Mouse (Mus musculus) CH12.LX (cell line): ENCODE results near the gene Ndrg2. TPM values are rescaled to one million over a fixed set of nuclear protein-coding genes. Genes with fewer than 3 reads are reported as not detected.
"Not testable (repeated sequence)": the region's sequence is repeated elsewhere in the genome, so short reads cannot be mapped to it uniquely, and the experiment has no call there.

Experiments used
- DNase-seq: peaks from one replicate; pipeline ENCODE4 v3.0.0-alpha.2; 2013; ENCODE audit errors: extremely low read depth
- H3K27ac ChIP-seq: 2 replicates; pipeline ENCODE4 v1.5.1; 2012; ENCODE audit warnings: low read depth, mild to moderate bottlenecking, control low read depth, moderate library complexity; ENCODE audit not compliant: insufficient read depth
- H3K27me3 ChIP-seq: replicated peaks from 2 replicates; pipeline ENCODE3; 2012; ENCODE audit warnings: inconsistent platforms
- H3K36me3 ChIP-seq, 2 experiments: replicated peaks in 1 of 2; 2 replicates each; pipeline versions ENCODE3 to v1.6.1; 2012; ENCODE audit warnings: inconsistent platforms in 1 of 2, low read length in 1 of 2, mild to moderate bottlenecking in 1 of 2, mixed read lengths in 1 of 2, moderate library complexity in 1 of 2; ENCODE audit not compliant: control insufficient read depth in 1 of 2, insufficient read depth in 1 of 2
- H3K4me1 ChIP-seq, 2 experiments: 2 replicates each; pipeline ENCODE4 v1.6.1; 2012; ENCODE audit warnings: inconsistent platforms in 1 of 2, moderate library complexity in 1 of 2; ENCODE audit not compliant: insufficient read depth in 2 of 2, control insufficient read depth in 1 of 2
- H3K4me2 ChIP-seq: 2 replicates; pipeline ENCODE4 v1.6.1; 2012; ENCODE audit warnings: low read depth, mild to moderate bottlenecking, control low read depth; ENCODE audit not compliant: poor library complexity, insufficient read depth, severe bottlenecking
- H3K4me3 ChIP-seq, 3 experiments: fragments of 150-350 bp in 1 of 3; sonication (generic) in 1 of 3; replicated peaks in 1 of 3; 2 replicates each; pipeline versions ENCODE3 to v1.5.1; 2011 to 2012; ENCODE audit warnings: low read depth in 2 of 3, low read length in 2 of 3, mild to moderate bottlenecking in 2 of 3, moderate library complexity in 2 of 3, control low read depth in 1 of 3, improper control_type of control experiment in 1 of 3, inconsistent platforms in 1 of 3, mixed read lengths in 1 of 3; ENCODE audit not compliant: poor library complexity in 1 of 3
- H3K79me2 ChIP-seq: replicated peaks from 2 replicates; pipeline ENCODE4 v1.6.1; 2012; ENCODE audit warnings: mild to moderate bottlenecking, moderate library complexity; ENCODE audit not compliant: control insufficient read depth, poor library complexity, insufficient read depth, severe bottlenecking; ENCODE audit errors: extremely low read depth
- H3K9ac ChIP-seq: 2 replicates; pipeline ENCODE4 v1.6.1; 2012; ENCODE audit warnings: low read depth, mild to moderate bottlenecking, control low read depth, moderate library complexity; ENCODE audit not compliant: insufficient read depth
- H3K9me3 ChIP-seq: replicated peaks from 2 replicates; pipeline ENCODE3; 2012; ENCODE audit warnings: low read length, inconsistent platforms, mixed read lengths
- CTCF ChIP-seq, 2 experiments: IDR thresholded peaks in 1 of 2; conservative IDR thresholded peaks in 1 of 2; 2 replicates each; pipeline ENCODE4 v1.5.1; 2011 to 2012; ENCODE audit warnings: low read depth in 2 of 2, low read length in 2 of 2, improper control_type of control experiment in 1 of 2, inconsistent platforms in 1 of 2, mild to moderate bottlenecking in 1 of 2, moderate library complexity in 1 of 2
- JUND ChIP-seq: conservative IDR thresholded peaks from 2 replicates; pipeline ENCODE4 v1.6.1; 2011; ENCODE audit warnings: low read depth, low read length, improper control_type of control experiment
- NRF1 ChIP-seq: IDR thresholded peaks from 2 replicates; pipeline ENCODE4 v1.6.1; 2014; ENCODE audit warnings: low read depth, mild to moderate bottlenecking, inconsistent platforms, low read length, improper control_type of control experiment, moderate library complexity
- RAD21 ChIP-seq: IDR thresholded peaks from 2 replicates; pipeline ENCODE4 v1.6.1; 2011; ENCODE audit warnings: low read depth, mild to moderate bottlenecking, low read length, improper control_type of control experiment, moderate library complexity
- SMC3 ChIP-seq: IDR thresholded peaks from 2 replicates; pipeline ENCODE4 v1.6.1; 2011; ENCODE audit warnings: low read depth, low read length, improper control_type of control experiment
- ZKSCAN1 ChIP-seq: IDR thresholded peaks from 2 replicates; pipeline ENCODE4 v1.6.1; 2012; ENCODE audit warnings: low read depth, inconsistent platforms, low read length, improper control_type of control experiment, borderline replicate concordance
- ZMIZ1 ChIP-seq: IDR thresholded peaks from 2 replicates; pipeline ENCODE4 v1.6.1; 2012; ENCODE audit warnings: low read depth, mild to moderate bottlenecking, inconsistent platforms, low read length, improper control_type of control experiment
- dilution Hi-C: fragments of 300-500 bp; cut with MboI; formaldehyde crosslinking; loops from 2 replicates; pipeline ENCODE4 v1.14.3; 2020; ENCODE audit warnings: low sequenced_read_pairs; ENCODE audit not compliant: extremely low pct_unique_long_range_greater_than_20kb, extremely low pct_ligation_motif_present
- in situ Hi-C: fragments of 300-500 bp; cut with MboI; formaldehyde crosslinking; loops from 3 replicates; pipeline ENCODE4 v1.14.3; 2019; ENCODE audit warnings: low sequenced_read_pairs, low pct_ligation_motif_present, low pct_unique_long_range_greater_than_20kb, mixed read lengths
- polyA plus RNA-seq: library from polyadenylated mRNA; unstranded; fragments of >175 nt; gene quantifications from 2 replicates; pipeline ENCODE4 v1.2.1, GENCODE M21; 2012; ENCODE audit warnings: low read depth; ENCODE audit not compliant: insufficient read length
- total RNA-seq, 2 experiments: library from RNA; depleted of rRNA; stranded (reverse); fragments of 300-350 nt in 1 of 2; fragments of >200 nt in 1 of 2; gene quantifications; 2 replicates each; pipeline ENCODE4 v1.2.3; 2012 to 2014

The Ndrg2 gene
- total and polyA plus RNA-seq, 3 experiments = 0.50 to 1.1 (median 1.0) TPM

DNA sequence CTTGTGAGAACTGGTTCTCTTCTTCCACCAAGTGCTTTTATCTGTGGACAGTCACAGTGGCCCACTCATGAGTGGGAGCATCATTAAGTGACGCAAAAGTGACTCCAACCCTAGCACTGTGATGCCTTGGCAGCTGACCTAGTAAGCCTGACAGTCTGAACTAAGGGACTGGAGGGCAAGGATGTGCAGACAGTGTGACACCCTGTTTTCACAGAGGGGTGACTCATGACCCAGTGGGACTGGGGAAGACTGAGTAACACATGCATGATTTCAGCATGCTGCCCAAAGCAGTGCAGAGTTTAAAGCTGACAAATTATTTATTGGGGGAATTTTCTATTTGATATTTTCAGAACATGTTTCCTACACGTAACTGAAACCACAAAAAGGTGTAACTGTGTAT, 43.2 kb downstream of the Ndrg2 start:
- Histone ChIP-seq H3K9me3 (no peaks in the 10 kb centered on the region), H3K4me3 (no peak overlapping the region), H3K4me1 (peaks cover 10% of the 10 kb centered on the region in 2 experiments), H3K4me2 (no peak overlapping the region), H3K9ac (no peak overlapping the region), H3K36me3 (no peaks in the 10 kb centered on the region), H3K79me2 (no peaks in the 10 kb centered on the region), H3K27ac (no peak overlapping the region), H3K27me3 (no peaks in the 10 kb centered on the region)
- in situ Hi-C loops = loop anchor here (25.0 kb wide), 1 partner anchor 108 kb away; the partner anchor contains the start of gene Ang4
- no peak for DNase-seq
- dilution Hi-C loops = no loop called here
- TF ChIP-seq SMC3 = no peak
- no peak for TF ChIP-seq JUND
- TF ChIP-seq NRF1 = no peak
- TF ChIP-seq ZKSCAN1 = no peak
- no peak for TF ChIP-seq ZMIZ1

DNA sequence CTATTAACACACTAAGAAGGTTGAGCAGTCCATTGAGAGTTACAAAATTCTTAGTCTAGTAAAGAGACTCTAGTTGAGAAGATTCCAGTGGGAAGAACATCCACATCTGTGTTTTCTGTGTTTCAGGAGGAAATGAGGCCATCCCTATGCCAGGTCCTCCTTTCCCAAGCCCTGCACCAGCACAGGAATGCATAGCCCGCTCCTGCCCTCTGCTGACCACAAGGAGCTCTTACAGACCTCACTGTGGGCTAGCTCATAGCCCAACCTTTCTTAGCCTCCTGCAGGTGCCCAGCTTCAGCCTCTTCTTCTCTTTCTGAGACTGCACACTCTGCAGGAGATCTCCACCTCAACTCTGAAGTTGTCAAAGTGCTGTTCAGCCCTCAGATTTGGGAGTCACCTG, 50.4 kb downstream of the Ndrg2 start:
- H3K79me2 ChIP-seq, H3K4me3 ChIP-seq, DNase-seq, dilution Hi-C loops, H3K9me3 ChIP-seq, H3K27ac ChIP-seq, H3K36me3 ChIP-seq, H3K4me1 ChIP-seq, H3K27me3 ChIP-seq, H3K4me2 ChIP-seq, H3K9ac ChIP-seq: not testable (repeated sequence)
- TF ChIP-seq SMC3 (peak; percentile 16), CTCF (conservative IDR thresholded peaks at IDR 0.05 in 1 of 2, IDR thresholded peaks at IDR 0.05 in 1 of 2; ENCODE audit: low read depth in 2 of 2, low read length in 2 of 2) (peak in 1 of 2 experiments; percentile 55; a peak in 2 of 4 replicates), RAD21 (peak; percentile 40)
- in situ Hi-C loops = loop anchor here (25.0 kb wide), 1 partner anchor 101 kb away; the partner anchor contains the start of gene Ang4

DNA sequence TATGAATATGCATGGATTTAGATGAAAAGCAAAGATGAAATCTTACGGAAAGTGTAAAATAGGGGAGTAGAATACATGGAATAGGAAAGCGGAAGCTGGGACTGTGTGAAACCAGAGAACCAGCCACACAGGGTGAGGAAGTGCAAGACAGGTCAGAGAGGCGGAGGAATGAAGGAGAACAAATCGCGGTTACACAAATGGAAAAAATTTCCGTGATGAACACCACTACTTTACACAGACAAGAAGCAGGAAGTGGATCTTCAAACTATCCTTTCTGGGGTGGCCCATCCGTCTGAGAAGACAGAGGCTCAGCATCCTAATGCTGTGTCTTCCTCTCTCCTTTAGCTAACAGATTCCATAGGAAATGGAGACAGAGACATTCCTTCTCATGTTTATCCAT, 58.7 kb downstream of the Ndrg2 start:
- Histone ChIP-seq H3K4me1 (peaks cover 0 to 11% of the 10 kb centered on the region in 2 experiments; a peak in 2 of 4 replicates), H3K4me2 (peak overlapping the region; percentile 22)
- H3K4me3 ChIP-seq, dilution Hi-C loops, H3K9ac ChIP-seq, H3K36me3 ChIP-seq, H3K9me3 ChIP-seq, H3K27ac ChIP-seq, H3K27me3 ChIP-seq, H3K79me2 ChIP-seq: not testable (repeated sequence)
- DNase-seq = peak; percentile 22
- in situ Hi-C loops = loop anchor here (25.0 kb wide), 1 partner anchor 93 kb away; the partner anchor contains the start of gene Ang4

Other genes starting within 250 kb of the Ndrg2 start
- gene Gm17079, start 218.7 kb downstream of the Ndrg2 start, total RNA-seq (2012; rRNA removed) = not detected in 2 replicates
- gene Gm17079, start 218.7 kb downstream of the Ndrg2 start, total RNA-seq (2014; rRNA removed) = not detected in 2 replicates
- gene Gm17079, start 218.7 kb downstream of the Ndrg2 start, polyA plus RNA-seq = not detected in 2 replicates
- gene Gm5800, start 197.0 kb downstream of the Ndrg2 start, total RNA-seq (2012; rRNA removed) = not detected in 2 replicates
- gene Gm5800, start 197.0 kb downstream of the Ndrg2 start, total RNA-seq (2014; rRNA removed) = not detected in 2 replicates
- not detected in 2 replicates for gene Gm5800, start 197.0 kb downstream of the Ndrg2 start, polyA plus RNA-seq
- not detected in 2 replicates for gene Ang4, start 140.6 kb downstream of the Ndrg2 start, total RNA-seq (2012; rRNA removed)
- gene Ang4, start 140.6 kb downstream of the Ndrg2 start, total RNA-seq (2014; rRNA removed) = not detected in 2 replicates
- gene Ang4, start 140.6 kb downstream of the Ndrg2 start, polyA plus RNA-seq = not detected in 2 replicates
- not detected in 2 replicates for gene AY358078, start 114.1 kb downstream of the Ndrg2 start, total RNA-seq (2012; rRNA removed)
- 0.26 TPM in 1 of 2 replicates, not detected in the other for gene AY358078, start 114.1 kb downstream of the Ndrg2 start, total RNA-seq (2014; rRNA removed)
- gene AY358078, start 114.1 kb downstream of the Ndrg2 start, polyA plus RNA-seq = not detected in 2 replicates
- gene Ear6, start 60.5 kb downstream of the Ndrg2 start, total RNA-seq (2012; rRNA removed) = not detected in 2 replicates
- not detected in 2 replicates for gene Ear6, start 60.5 kb downstream of the Ndrg2 start, total RNA-seq (2014; rRNA removed)
- gene Ear6, start 60.5 kb downstream of the Ndrg2 start, polyA plus RNA-seq = not detected in 2 replicates
- gene Mettl17, start 29.3 kb downstream of the Ndrg2 start, total RNA-seq (2012; rRNA removed) = 19.5 and 21.7 TPM in 2 replicates
- 26.2 and 32.3 TPM in 2 replicates for gene Mettl17, start 29.3 kb downstream of the Ndrg2 start, total RNA-seq (2014; rRNA removed)
- gene Mettl17, start 29.3 kb downstream of the Ndrg2 start, polyA plus RNA-seq = 29.9 and 32.0 TPM in 2 replicates
- gene Slc39a2, start 21.3 kb downstream of the Ndrg2 start, total RNA-seq (2012; rRNA removed) = 0.42 TPM in 2 replicates
- 0.11 and 0.20 TPM in 2 replicates for gene Slc39a2, start 21.3 kb downstream of the Ndrg2 start, total RNA-seq (2014; rRNA removed)
- 0.44 and 0.49 TPM in 2 replicates for gene Slc39a2, start 21.3 kb downstream of the Ndrg2 start, polyA plus RNA-seq
- gene Tppp2, start 4.3 kb upstream of the Ndrg2 start, total RNA-seq (2012; rRNA removed) = not detected in 2 replicates
- gene Tppp2, start 4.3 kb upstream of the Ndrg2 start, total RNA-seq (2014; rRNA removed) = not detected in 2 replicates
- gene Tppp2, start 4.3 kb upstream of the Ndrg2 start, polyA plus RNA-seq = not detected in 2 replicates
- not detected in 2 replicates for gene Rnase13, start 8.6 kb upstream of the Ndrg2 start, total RNA-seq (2012; rRNA removed)
- gene Rnase13, start 8.6 kb upstream of the Ndrg2 start, total RNA-seq (2014; rRNA removed) = not detected in 2 replicates
- not detected in 2 replicates for gene Rnase13, start 8.6 kb upstream of the Ndrg2 start, polyA plus RNA-seq
- gene Arhgef40, start 70.6 kb upstream of the Ndrg2 start, total RNA-seq (2012; rRNA removed) = 3.8 and 8.9 TPM in 2 replicates
- gene Arhgef40, start 70.6 kb upstream of the Ndrg2 start, total RNA-seq (2014; rRNA removed) = 0.62 and 0.85 TPM in 2 replicates
- gene Arhgef40, start 70.6 kb upstream of the Ndrg2 start, polyA plus RNA-seq = 1.1 and 2.2 TPM in 2 replicates
- 0.64 and 0.71 TPM in 2 replicates for gene Tmem253, start 101.5 kb upstream of the Ndrg2 start, total RNA-seq (2012; rRNA removed)
- gene Tmem253, start 101.5 kb upstream of the Ndrg2 start, total RNA-seq (2014; rRNA removed) = not detected in 2 replicates
- 1.9 and 2.6 TPM in 2 replicates for gene Tmem253, start 101.5 kb upstream of the Ndrg2 start, polyA plus RNA-seq
- 17.5 and 20.0 TPM in 2 replicates for gene Zfp219, start 106.6 kb upstream of the Ndrg2 start, total RNA-seq (2012; rRNA removed)
- gene Zfp219, start 106.6 kb upstream of the Ndrg2 start, total RNA-seq (2014; rRNA removed) = 11.5 and 15.8 TPM in 2 replicates
- gene Zfp219, start 106.6 kb upstream of the Ndrg2 start, polyA plus RNA-seq = 19.3 and 20.8 TPM in 2 replicates
- gene Olfr221, start 128.3 kb upstream of the Ndrg2 start, total RNA-seq (2012; rRNA removed) = not detected in 2 replicates
- gene Olfr221, start 128.3 kb upstream of the Ndrg2 start, total RNA-seq (2014; rRNA removed) = not detected in 2 replicates
- gene Olfr221, start 128.3 kb upstream of the Ndrg2 start, polyA plus RNA-seq = not detected in 2 replicates
- 274 and 325 TPM in 2 replicates for gene Hnrnpc, start 189.9 kb upstream of the Ndrg2 start, total RNA-seq (2012; rRNA removed)
- gene Hnrnpc, start 189.9 kb upstream of the Ndrg2 start, total RNA-seq (2014; rRNA removed) = 370 and 375 TPM in 2 replicates
- 813 and 876 TPM in 2 replicates for gene Hnrnpc, start 189.9 kb upstream of the Ndrg2 start, polyA plus RNA-seq
- 12.0 and 15.0 TPM in 2 replicates for gene Rpgrip1, start 196.5 kb upstream of the Ndrg2 start, total RNA-seq (2012; rRNA removed)
- gene Rpgrip1, start 196.5 kb upstream of the Ndrg2 start, total RNA-seq (2014; rRNA removed) = 6.7 and 7.3 TPM in 2 replicates
- gene Rpgrip1, start 196.5 kb upstream of the Ndrg2 start, polyA plus RNA-seq = 33.7 and 41.8 TPM in 2 replicates